Mouse (Mus musculus): Measurements from ENCODE around the gene Kit.

GRCm38 (mm10) chr5:75701662-75702061 is 126.9 kb downstream of the Kit start:
- no peak for TF ChIP-seq EP300 (IDR thresholded peaks at IDR 0.05; ENCODE audit: low read depth)
- no peak for TF ChIP-seq CTCF (IDR thresholded peaks at IDR 0.05; ENCODE audit: low read depth)

All from liver, embryonic 14.5 days (tissue).